Mouse (Mus musculus): ENCODE results near the gene Ret. TPM values are rescaled to one million over a fixed set of nuclear protein-coding genes. Genes with fewer than 3 reads are reported as not detected.

Gene Ret
- total RNA-seq, 2 experiments from 2014 or later: not detected

- ATAC-seq (replicated peaks; ENCODE audit: low FRiP score, low TSS enrichment, poor library complexity, severe bottlenecking): peak; percentile 92
Measured at GRCm38 (mm10) chr6:118179316-118180084, 18.0 kb downstream of the Ret start.

- no peak for ATAC-seq (replicated peaks; ENCODE audit: low FRiP score, low TSS enrichment, poor library complexity, severe bottlenecking)
Measured at GRCm38 (mm10) chr6:118173975-118174328, 23.6 kb downstream of the Ret start.

GRCm38 (mm10) chr6:118173251-118173974, 24.1 kb downstream of the Ret start:
- no peak for ATAC-seq (replicated peaks; ENCODE audit: low FRiP score, low TSS enrichment, poor library complexity, severe bottlenecking)

- ATAC-seq (replicated peaks; ENCODE audit: low FRiP score, low TSS enrichment, poor library complexity, severe bottlenecking): no peak
Measured at GRCm38 (mm10) chr6:118171386-118171785, 26.1 kb downstream of the Ret start.

GRCm38 (mm10) chr6:118168106-118168505, 29.4 kb downstream of the Ret start:
- no peak for ATAC-seq (replicated peaks; ENCODE audit: low FRiP score, low TSS enrichment, poor library complexity, severe bottlenecking)

GRCm38 (mm10) chr6:118167013-118167412, 30.5 kb downstream of the Ret start:
- peak; percentile 74 for ATAC-seq (replicated peaks; ENCODE audit: low FRiP score, low TSS enrichment, poor library complexity, severe bottlenecking)

GRCm38 (mm10) chr6:118165516-118165915, 32.0 kb downstream of the Ret start:
- ATAC-seq (replicated peaks; ENCODE audit: low FRiP score, low TSS enrichment, poor library complexity, severe bottlenecking): no peak

- ATAC-seq (replicated peaks; ENCODE audit: low FRiP score, low TSS enrichment, poor library complexity, severe bottlenecking): no peak
Measured at GRCm38 (mm10) chr6:118164691-118165090, 32.8 kb downstream of the Ret start.

- no peak for ATAC-seq (replicated peaks; ENCODE audit: low FRiP score, low TSS enrichment, poor library complexity, severe bottlenecking)
Measured at GRCm38 (mm10) chr6:118163086-118163485, 34.4 kb downstream of the Ret start.

- ATAC-seq (replicated peaks; ENCODE audit: low FRiP score, low TSS enrichment, poor library complexity, severe bottlenecking): no peak
Measured at GRCm38 (mm10) chr6:118162457-118163082, 34.9 kb downstream of the Ret start.

GRCm38 (mm10) chr6:118153091-118153490, 44.4 kb downstream of the Ret start:
- ATAC-seq (replicated peaks; ENCODE audit: low FRiP score, low TSS enrichment, poor library complexity, severe bottlenecking): no peak

- ATAC-seq (replicated peaks; ENCODE audit: low FRiP score, low TSS enrichment, poor library complexity, severe bottlenecking): no peak
Measured at GRCm38 (mm10) chr6:118150988-118151387, 46.5 kb downstream of the Ret start.

- no peak for ATAC-seq (replicated peaks; ENCODE audit: low FRiP score, low TSS enrichment, poor library complexity, severe bottlenecking)
Measured at GRCm38 (mm10) chr6:118150538-118150937, 47.0 kb downstream of the Ret start.

GRCm38 (mm10) chr6:118150128-118150527, 47.4 kb downstream of the Ret start:
- ATAC-seq (replicated peaks; ENCODE audit: low FRiP score, low TSS enrichment, poor library complexity, severe bottlenecking): no peak

GRCm38 (mm10) chr6:118140961-118141360, 56.6 kb downstream of the Ret start:
- ATAC-seq (replicated peaks; ENCODE audit: low FRiP score, low TSS enrichment, poor library complexity, severe bottlenecking): no peak

- peak; percentile 93 for ATAC-seq (replicated peaks; ENCODE audit: low FRiP score, low TSS enrichment, poor library complexity, severe bottlenecking)
Measured at GRCm38 (mm10) chr6:118138731-118139709, 58.5 kb downstream of the Ret start, which contains the start of gene Csgalnact2. Csgalnact2 (minus strand) TSS chr6:118139140.

GRCm38 (mm10) chr6:118137148-118137547, 60.4 kb downstream of the Ret start:
- peak; percentile 56 for ATAC-seq (replicated peaks; ENCODE audit: low FRiP score, low TSS enrichment, poor library complexity, severe bottlenecking)

GRCm38 (mm10) chr6:118134461-118134860, 63.1 kb downstream of the Ret start:
- no peak for ATAC-seq (replicated peaks; ENCODE audit: low FRiP score, low TSS enrichment, poor library complexity, severe bottlenecking)

- ATAC-seq (replicated peaks; ENCODE audit: low FRiP score, low TSS enrichment, poor library complexity, severe bottlenecking): no peak
Measured at GRCm38 (mm10) chr6:118130022-118130421, 67.5 kb downstream of the Ret start.
